Mouse (Mus musculus): Measurements from ENCODE around the gene Naaa.

DNA sequence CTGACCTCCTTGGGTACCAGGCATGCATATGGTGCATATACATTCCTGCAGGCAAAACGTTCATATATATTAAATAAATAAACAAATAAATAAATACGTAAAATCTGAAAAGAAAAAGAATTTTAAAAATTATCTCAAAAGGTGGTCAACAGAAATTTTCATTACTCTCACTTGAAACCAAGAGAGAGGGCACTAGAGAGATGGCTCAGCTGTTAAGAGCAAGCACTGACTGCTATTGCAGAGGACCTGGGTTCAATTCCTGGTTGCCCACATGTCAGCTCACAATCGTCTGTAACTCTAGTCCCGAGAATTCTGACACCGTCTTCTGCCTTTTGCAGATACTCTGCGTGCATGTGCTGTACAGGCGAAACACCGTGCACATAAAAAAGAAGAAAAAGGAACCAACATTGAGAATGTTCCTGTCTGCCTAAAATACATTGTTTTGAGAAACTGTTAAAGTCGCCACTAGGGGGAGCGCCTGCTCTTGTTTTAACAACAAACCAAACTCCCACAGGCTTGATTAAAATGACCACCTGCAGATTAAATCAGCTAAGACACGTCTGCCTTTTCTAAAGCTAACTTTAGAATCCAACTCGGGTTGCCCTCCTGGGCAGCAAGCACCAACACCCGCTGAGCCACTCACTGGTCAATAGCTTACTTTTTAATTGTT is 34.2 kb upstream of the Naaa start:
- TF ChIP-seq CTCF (IDR thresholded peaks at IDR 0.05; ENCODE audit: control insufficient read depth, insufficient read depth, low read length): no peak
- TF ChIP-seq POLR2A (IDR thresholded peaks at IDR 0.05; ENCODE audit: borderline replicate concordance, control insufficient read depth, low read depth, low read length): no peak

All from bone marrow, adult 2 months (tissue).